Mouse (Mus musculus) kidney, postnatal 0 days (tissue): Measurements from ENCODE around the gene Rgs6. TPM values are rescaled to one million over a fixed set of nuclear protein-coding genes. Genes with fewer than 3 reads are reported as not detected.
A peak's percentile ranks its signal among the peaks of the same experiment; 100 is the strongest.

Experiments
- ATAC-seq: fragments of 200-750 bp; cut with Nextera tagmentation; replicated peaks from 2 replicates; pipeline ENCODE4 v1.8.0; 2017; ENCODE audit warnings: low read depth, moderate number of reproducible peaks, moderate TSS enrichment, moderate library complexity; ENCODE audit not compliant: low FRiP score
- DNase-seq: peaks from one replicate; pipeline ENCODE4 v3.0.0-alpha.2; 2016; ENCODE audit warnings: low spot score
- H3K27ac ChIP-seq: fragments of 300-500 bp; sonication (generic); 2 replicates; pipeline ENCODE4 v1.5.1; 2014; ENCODE audit warnings: mild to moderate bottlenecking
- H3K27me3 ChIP-seq: fragments of 300-500 bp; sonication (generic); 2 replicates; pipeline ENCODE4 v1.6.1; 2014; ENCODE audit warnings: low read length, mixed read lengths; ENCODE audit not compliant: insufficient read depth
- H3K36me3 ChIP-seq: fragments of 300-500 bp; sonication (generic); 2 replicates; pipeline ENCODE4 v1.6.1; 2014; ENCODE audit warnings: low read length, mixed read lengths; ENCODE audit not compliant: insufficient read depth
- H3K4me1 ChIP-seq: fragments of 300-500 bp; sonication (generic); replicated peaks from 2 replicates; pipeline ENCODE4 v1.6.1; 2014; ENCODE audit warnings: antibody characterized with exemption, low read length, mixed read lengths; ENCODE audit not compliant: insufficient read depth
- H3K4me2 ChIP-seq: fragments of 300-500 bp; sonication (generic); 2 replicates; pipeline ENCODE4 v1.6.1; 2014; ENCODE audit warnings: mild to moderate bottlenecking, low read length, moderate library complexity, mixed read lengths
- H3K4me3 ChIP-seq: fragments of 300-500 bp; sonication (generic); replicated peaks from 2 replicates; pipeline ENCODE4 v1.5.1; 2014; ENCODE audit warnings: low read depth, low read length
- H3K9ac ChIP-seq: fragments of 300-500 bp; sonication (generic); 2 replicates; pipeline ENCODE4 v1.6.1; 2014; ENCODE audit warnings: low read depth, low read length
- H3K9me3 ChIP-seq: fragments of 300-500 bp; sonication (generic); replicated peaks from 2 replicates; pipeline ENCODE4 v1.6.1; 2016; ENCODE audit warnings: low read length, inconsistent platforms, mixed read lengths
- CTCF ChIP-seq: IDR thresholded peaks from 2 replicates; pipeline ENCODE4 v1.5.1; 2016; ENCODE audit warnings: antibody characterized with exemption, low read depth, mild to moderate bottlenecking, moderate library complexity
- WGBS: fragments of 180-500 bp; shearing (Covaris S2); extraction: QIAGEN DNeasy Blood & Tissue Kit; methylation state at CpG from one replicate; pipeline ENCODE4 v1.1.7; 2014; 5-methylcytosine and 5-hydroxymethylcytosine counted together
- polyA plus RNA-seq: library from polyadenylated mRNA; unstranded; fragments of >200 nt; fragmentation: Nextera tagmentation; extraction: Ambion mirVana; gene quantifications from 2 replicates; pipeline ENCODE4 v1.2.1, GENCODE M21; 2015

Rgs6 gene
- polyA plus RNA-seq, 1 experiment from 2014 or later = 2.2 TPM

DNA sequence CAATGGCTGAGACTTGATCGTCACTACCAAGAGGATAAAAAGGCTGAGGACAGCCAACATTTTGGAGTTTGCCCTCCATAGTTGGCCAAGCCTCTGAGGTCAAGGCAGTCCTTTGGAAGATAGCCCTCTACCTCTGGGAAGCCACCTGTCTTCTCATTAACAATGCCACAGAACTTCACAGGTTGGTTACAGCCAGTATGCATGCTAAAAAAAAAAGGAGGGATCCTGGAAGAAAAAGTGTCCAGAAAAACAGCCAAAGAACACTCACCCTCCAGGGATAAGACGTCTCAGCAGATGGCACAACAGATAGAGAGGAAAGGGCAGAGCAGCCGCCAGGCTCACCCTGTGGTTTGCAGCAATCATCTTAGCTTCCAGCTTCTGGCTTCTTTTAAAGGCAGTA, 154.9 kb downstream of the Rgs6 start:
- H3K4me1 ChIP-seq = no peaks in the 10 kb centered on the region
- H3K27ac ChIP-seq = no peak overlapping the region
- no peak for ATAC-seq
- H3K9me3 ChIP-seq = no peaks in the 10 kb centered on the region
- no peak overlapping the region for H3K4me3 ChIP-seq
- no peak overlapping the region for H3K4me2 ChIP-seq
- no peak for TF ChIP-seq CTCF
- WGBS = 76% methylated on average over 3 of the region's 3 CpGs
- DNase-seq = no peak
- no peak overlapping the region for H3K9ac ChIP-seq
- no peaks in the 10 kb centered on the region for H3K27me3 ChIP-seq
- H3K36me3 ChIP-seq = no peaks in the 10 kb centered on the region

DNA sequence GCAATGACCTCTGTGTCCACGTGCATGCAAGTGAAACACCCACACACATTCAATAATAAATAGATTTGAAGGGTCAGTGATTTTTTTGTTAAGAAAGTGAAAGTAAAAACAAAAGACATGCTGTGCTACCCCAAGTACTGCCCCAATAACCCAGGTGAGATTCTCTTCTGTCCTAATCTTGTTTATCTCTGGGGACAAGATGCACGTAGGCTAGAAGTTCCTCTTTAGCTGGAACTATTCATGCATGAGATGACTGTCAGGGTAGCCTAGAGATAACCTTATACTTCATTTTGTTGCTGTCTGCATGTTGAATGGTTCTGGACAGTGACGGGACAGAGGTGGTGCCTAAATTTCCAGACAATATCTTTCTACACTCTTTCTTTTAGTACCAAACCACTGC, 155.9 kb downstream of the Rgs6 start:
- Histone ChIP-seq H3K9ac (no peak overlapping the region), H3K27me3 (no peaks in the 10 kb centered on the region), H3K27ac (no peak overlapping the region), H3K9me3 (no peaks in the 10 kb centered on the region), H3K4me3 (no peak overlapping the region), H3K4me2 (no peak overlapping the region), H3K36me3 (no peaks in the 10 kb centered on the region), H3K4me1 (no peaks in the 10 kb centered on the region)
- ATAC-seq (no peak), DNase-seq (no peak)
- no peak for TF ChIP-seq CTCF
- 53% methylated on average over 3 of the region's 3 CpGs for WGBS

DNA sequence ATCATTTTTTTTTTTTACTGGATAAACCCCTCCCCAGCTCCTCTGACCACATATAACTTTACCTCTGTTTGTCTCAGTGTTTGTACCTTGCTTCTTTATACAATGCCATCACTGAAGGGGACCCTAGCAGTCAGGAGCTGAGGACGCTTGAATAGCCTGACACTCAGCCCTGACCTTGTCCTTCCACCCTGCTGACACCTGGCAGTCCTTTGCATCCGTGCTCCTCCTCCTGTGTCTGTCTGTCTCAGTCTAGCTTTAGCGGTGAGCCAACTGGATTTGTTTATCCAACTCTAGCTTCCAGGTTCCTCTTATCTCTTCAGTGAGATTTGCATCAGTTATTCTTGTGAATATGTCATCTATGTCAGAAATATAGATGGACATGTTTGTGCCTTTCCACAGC, 156.7 kb downstream of the Rgs6 start:
- Histone ChIP-seq H3K4me3 (no peak overlapping the region), H3K4me2 (no peak overlapping the region), H3K4me1 (no peaks in the 10 kb centered on the region), H3K9ac (no peak overlapping the region), H3K27me3 (no peaks in the 10 kb centered on the region), H3K36me3 (no peaks in the 10 kb centered on the region), H3K9me3 (no peaks in the 10 kb centered on the region), H3K27ac (no peak overlapping the region)
- ATAC-seq = no peak
- DNase-seq = no peak
- WGBS = 38% methylated on average over 3 of the region's 3 CpGs
- no peak for TF ChIP-seq CTCF

DNA sequence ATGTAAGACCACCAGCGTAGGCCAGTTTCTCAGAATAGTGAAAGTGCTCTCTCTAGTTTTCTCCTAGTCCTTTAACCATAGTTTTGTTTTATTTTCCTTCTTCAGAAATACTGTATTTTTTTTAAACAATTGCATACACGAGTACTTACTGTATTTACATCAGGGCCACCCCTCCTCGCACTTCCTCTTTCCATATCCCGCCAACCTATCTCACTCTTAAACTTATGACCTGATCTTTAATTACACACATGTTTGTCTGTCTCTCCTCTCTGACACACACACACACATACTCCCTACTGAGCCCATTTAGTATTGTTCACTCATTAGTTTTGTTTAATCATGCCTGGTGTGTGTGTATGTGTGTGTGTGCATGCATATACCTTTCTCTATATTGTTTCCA, 159.0 kb downstream of the Rgs6 start:
- TF ChIP-seq CTCF = no peak
- no peak for DNase-seq
- H3K36me3 ChIP-seq = no peaks in the 10 kb centered on the region
- WGBS = 79% methylated on average over 4 of the region's 4 CpGs
- no peak overlapping the region for H3K27ac ChIP-seq
- H3K27me3 ChIP-seq = no peaks in the 10 kb centered on the region
- H3K4me2 ChIP-seq = no peak overlapping the region
- ATAC-seq = no peak
- H3K9me3 ChIP-seq = no peaks in the 10 kb centered on the region
- H3K4me3 ChIP-seq = no peak overlapping the region
- H3K4me1 ChIP-seq = no peaks in the 10 kb centered on the region
- no peak overlapping the region for H3K9ac ChIP-seq

DNA sequence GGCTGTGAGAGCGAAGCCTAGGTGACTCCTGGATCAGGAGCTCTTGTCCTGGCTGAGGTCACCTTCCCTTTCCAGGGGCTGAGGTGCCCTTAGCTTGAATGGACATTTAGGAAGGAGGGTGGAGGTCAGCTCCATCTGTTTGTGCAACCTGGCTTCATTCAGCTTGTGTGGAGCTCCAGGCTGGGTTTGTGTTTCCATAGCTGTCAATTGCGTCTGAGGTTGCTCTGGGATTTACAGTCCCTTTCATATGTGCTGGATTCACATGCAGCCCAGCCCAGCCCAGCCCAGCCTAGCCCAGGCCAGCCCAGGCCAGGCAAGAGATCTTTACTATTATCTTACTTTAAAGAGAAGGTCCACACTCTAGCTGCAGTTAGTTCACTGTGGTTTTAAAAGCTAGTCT, 163.8 kb downstream of the Rgs6 start:
- Histone ChIP-seq H3K27me3 (no peaks in the 10 kb centered on the region), H3K27ac (no peak overlapping the region), H3K36me3 (no peaks in the 10 kb centered on the region), H3K9ac (no peak overlapping the region), H3K4me2 (no peak overlapping the region), H3K4me3 (no peak overlapping the region), H3K4me1 (no peaks in the 10 kb centered on the region), H3K9me3 (no peaks in the 10 kb centered on the region)
- ATAC-seq (no peak), DNase-seq (no peak)
- TF ChIP-seq CTCF = no peak
- WGBS = 55% methylated on average over 2 of the region's 2 CpGs

DNA sequence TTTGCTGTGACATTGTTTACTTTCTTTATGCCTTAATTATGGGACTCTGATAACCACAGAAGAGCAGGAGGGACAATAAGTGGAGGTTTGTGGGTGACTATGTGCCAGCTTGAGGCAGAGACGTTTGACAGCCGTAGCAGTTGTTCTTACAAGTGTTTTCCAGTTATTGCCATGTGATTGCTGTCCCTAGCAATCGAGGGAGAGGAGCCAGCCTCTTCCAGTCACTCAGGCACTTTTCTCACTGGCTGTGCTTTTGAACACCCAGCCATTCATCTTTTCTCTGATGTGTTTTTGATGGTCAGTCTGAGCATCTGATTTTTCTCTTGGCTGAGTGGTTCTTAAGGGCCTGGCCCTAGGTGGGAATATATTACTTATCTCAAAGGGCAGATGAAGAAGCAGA, 166.4 kb downstream of the Rgs6 start:
- DNase-seq (no peak), ATAC-seq (no peak)
- H3K4me3 ChIP-seq = no peak overlapping the region
- no peak overlapping the region for H3K27ac ChIP-seq
- no peaks in the 10 kb centered on the region for H3K4me1 ChIP-seq
- H3K9ac ChIP-seq = no peak overlapping the region
- WGBS = 25% methylated on average over 3 of the region's 3 CpGs
- no peaks in the 10 kb centered on the region for H3K27me3 ChIP-seq
- H3K4me2 ChIP-seq = no peak overlapping the region
- no peaks in the 10 kb centered on the region for H3K9me3 ChIP-seq
- TF ChIP-seq CTCF = no peak
- no peaks in the 10 kb centered on the region for H3K36me3 ChIP-seq

DNA sequence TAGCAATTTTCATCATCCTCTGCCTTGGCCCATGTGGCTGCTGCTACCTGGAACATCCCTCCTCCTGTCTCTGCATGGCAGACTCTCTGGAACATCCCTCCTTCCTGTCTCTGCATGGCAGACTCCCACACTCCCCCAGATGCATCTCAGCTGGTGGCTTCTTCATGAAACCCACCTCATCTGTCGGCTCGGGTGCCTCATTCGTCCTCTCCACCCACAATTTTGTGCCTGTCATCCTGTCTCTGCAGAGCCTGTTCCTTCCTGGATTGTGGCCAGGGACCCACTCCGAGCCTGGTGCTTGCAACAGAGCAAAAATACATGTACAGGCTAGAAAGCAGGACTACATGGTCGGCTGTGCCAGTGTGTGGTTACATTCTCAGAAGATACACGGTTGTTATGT, 168.7 kb downstream of the Rgs6 start:
- no peaks in the 10 kb centered on the region for H3K36me3 ChIP-seq
- H3K4me2 ChIP-seq = no peak overlapping the region
- no peak overlapping the region for H3K4me3 ChIP-seq
- H3K9ac ChIP-seq = no peak overlapping the region
- DNase-seq = peak; percentile 34
- no peak overlapping the region for H3K27ac ChIP-seq
- WGBS = 22% methylated on average over 6 of the region's 6 CpGs
- ATAC-seq = no peak; the same call in 1 of the 2 replicates
- H3K9me3 ChIP-seq = no peaks in the 10 kb centered on the region
- H3K4me1 ChIP-seq = no peaks in the 10 kb centered on the region
- H3K27me3 ChIP-seq = no peaks in the 10 kb centered on the region
- TF ChIP-seq CTCF = no peak
